Mouse (Mus musculus): ENCODE measurements around the gene Hectd4.
"Not testable (repeated sequence)": the region's sequence is repeated elsewhere in the genome, so short reads cannot be mapped to it uniquely, and the experiment has no call there.

Hectd4 gene

DNA sequence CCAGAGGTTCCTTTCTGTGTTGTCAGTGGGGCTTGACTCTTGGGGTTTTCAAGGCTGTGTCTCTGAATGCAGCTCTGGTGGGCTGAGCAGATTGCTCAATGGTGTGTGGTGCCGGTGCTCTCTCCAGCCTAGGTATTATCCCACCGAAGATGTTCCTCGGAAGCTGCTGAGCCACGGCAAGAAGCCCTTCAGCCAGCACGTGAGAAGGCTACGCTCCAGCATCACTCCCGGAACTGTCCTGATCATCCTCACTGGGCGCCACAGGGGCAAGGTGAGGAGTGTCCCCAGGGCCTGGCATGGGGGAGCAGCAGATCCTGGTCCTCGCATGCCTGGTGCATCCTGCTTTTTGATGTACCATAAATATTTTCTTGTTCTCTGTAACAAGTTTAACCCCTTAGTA is 13.5 kb upstream of the Hectd4 start:
- in situ Hi-C loops (cut with MboI): loop anchor here (10.0 kb wide), 1 partner anchor 168 kb away; no protein-coding TSS in a partner anchor

DNA sequence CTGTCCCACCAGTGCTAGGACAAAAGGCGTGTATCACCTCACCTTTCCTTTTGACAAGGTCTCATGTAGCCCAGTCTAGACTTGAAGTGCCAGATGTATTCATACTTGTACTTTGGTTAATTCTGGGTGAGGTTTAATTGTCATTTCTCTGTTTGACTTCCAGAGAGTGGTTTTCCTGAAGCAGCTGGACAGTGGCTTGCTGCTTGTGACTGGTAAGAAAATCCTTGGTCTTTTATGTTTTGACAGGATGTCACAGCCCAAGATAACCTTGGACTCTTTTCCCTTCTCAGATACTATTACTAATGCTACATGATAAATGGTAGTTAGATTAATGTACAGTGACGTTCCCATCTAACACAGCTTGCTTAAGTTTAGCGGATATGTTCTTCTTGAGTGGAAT is 13.0 kb upstream of the Hectd4 start:
- in situ Hi-C loops (cut with MboI): loop anchor here (10.0 kb wide), 1 partner anchor 168 kb away; no protein-coding TSS in a partner anchor

DNA sequence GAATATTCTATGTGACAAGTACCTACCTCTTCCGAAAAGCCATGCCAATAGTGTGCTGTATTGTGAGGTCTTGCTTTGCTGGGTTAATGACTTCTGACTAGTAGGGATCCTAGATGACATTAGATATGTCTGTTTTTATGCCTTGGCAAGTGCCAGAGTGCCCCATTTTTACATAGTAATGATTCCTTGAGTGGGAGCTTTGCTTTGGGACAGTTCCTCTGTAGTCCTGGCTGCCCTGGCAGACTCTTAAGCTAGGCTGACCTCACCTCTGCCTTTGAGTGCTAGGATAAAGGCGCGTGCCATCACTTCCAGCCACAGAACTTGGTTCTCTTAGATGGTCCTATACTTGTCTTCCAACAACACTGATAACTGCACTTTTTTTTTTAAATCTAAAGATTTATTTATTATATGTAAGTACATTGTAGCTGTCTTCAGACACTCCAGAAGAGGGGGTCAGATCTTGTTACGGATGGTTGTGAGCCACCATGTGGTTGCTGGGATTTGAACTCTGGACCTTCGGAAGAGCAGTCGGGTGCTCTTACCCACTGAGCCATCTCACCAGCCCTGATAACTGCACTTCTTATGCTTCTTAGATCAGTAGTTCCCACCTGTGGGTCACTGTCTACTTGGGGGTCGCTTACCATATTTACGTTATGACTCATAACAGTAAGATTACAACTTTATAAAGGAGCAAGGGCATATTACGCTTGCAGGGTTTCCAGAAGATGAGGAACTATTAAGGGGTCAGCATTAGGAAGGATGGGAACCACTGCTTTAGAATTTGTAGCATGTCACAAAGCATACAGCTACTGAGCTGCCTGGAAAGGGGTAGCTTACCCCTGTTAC is 10.0 kb upstream of the Hectd4 start:
- in situ Hi-C loops (cut with MboI): loop anchor here (10.0 kb wide), 1 partner anchor 165 kb away; no protein-coding TSS in a partner anchor

DNA sequence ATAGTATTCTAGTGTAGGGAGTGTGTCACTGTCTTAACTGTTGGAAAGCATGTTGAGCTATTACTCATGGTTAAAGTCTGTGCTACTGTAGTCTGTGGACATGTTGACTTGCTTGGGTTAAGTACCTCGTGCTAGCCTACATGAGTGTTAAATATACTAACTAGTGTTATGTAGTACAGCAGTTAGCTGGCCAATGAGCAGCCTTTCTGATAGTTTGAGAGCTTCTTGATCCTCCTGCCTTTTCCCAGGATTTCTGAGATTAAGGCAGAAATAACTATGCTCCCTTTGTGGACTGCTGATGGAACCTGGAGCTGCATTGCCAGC is 9.5 kb upstream of the Hectd4 start:
- in situ Hi-C loops (cut with MboI): no loop called here

DNA sequence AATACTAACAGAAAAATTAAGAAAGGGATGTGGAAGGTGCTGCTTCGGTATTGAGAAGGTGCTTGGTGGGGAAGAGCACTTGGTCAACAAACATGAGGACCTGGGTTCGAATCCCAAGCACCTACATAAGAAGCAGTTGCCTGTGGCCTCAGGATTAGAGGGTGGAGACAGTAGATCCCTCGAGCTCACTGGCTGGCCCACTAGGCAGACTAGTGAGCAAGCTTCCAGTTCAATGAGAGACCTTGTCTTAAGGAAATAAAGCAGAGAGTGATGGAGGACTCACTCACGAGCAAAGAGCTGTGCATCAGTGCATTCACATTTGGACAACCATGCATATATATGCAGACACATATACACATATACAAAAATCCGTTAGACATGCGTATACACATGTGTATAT is 7.9 kb upstream of the Hectd4 start:
- in situ Hi-C loops (cut with MboI): no loop called here

DNA sequence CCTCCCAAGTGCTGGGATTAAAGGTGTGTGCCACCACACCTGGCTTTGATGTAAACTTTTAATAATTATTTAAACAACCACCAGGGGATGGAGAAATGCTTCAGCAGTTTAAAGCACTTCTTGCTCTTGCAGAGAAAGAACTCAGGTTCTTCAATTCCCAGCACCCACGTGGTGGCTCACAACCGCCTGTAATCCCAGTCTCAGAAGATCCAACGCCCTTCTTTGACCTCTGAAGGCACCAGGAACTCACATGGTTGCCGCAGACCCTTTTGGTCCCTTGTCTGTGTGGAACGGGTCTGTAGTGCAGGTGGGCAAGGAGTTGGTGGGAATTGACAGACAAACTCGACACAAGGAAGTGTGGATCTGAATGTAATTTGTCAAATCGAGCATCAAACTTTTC is 5.3 kb upstream of the Hectd4 start:
- in situ Hi-C loops (cut with MboI): no loop called here

DNA sequence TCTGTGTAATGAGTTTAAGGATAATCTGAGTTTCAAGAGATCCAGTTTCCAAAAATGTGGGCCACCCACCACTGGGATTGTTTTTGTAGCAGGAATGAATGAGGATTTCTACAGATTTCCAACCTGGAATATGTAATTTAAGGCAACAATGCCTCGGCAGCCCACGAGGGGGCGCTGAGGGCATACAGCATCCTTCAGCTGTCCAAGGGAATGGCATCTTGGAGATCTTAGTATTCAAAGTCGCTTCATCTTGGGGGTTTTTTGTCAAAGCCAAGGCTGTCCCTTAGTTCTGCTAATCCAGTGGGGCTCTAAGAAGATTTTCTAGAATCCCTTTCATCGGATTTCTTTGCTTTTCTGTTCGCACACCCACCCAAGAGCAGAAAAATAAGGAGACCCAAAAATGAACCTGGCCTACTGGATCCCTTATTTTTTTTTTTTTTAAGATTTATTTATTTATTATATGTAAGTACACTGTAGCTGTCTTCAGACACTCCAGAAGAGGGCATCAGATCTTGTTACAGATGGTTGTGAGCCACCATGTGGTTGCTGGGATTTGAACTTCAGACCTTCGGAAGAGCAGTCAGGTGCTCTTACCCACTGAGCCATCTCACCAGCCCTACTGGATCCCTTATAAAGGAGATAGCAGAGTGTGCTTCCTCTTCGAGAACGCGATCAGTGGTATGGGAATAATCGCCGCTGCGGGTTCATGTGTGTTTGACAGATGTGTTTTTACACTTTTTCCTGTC is 4.5 kb upstream of the Hectd4 start:
- in situ Hi-C loops (cut with MboI): no loop called here

DNA sequence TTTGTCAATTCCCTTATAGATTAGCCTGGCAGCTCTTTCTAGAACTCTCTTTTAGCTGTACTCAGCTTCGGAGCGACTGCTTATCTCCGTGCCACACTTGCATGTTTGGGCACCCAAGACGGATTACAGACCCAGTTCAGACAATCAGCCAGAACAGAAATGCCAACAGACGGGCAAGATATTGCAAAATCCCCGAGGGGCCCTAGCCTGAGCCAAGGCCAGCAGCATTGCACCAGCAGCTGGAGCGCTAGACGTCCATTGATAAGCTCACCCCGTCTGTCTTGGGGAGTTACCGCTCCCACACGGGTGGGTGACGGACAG is 3.9 kb upstream of the Hectd4 start:
- in situ Hi-C loops (cut with MboI): no loop called here

DNA sequence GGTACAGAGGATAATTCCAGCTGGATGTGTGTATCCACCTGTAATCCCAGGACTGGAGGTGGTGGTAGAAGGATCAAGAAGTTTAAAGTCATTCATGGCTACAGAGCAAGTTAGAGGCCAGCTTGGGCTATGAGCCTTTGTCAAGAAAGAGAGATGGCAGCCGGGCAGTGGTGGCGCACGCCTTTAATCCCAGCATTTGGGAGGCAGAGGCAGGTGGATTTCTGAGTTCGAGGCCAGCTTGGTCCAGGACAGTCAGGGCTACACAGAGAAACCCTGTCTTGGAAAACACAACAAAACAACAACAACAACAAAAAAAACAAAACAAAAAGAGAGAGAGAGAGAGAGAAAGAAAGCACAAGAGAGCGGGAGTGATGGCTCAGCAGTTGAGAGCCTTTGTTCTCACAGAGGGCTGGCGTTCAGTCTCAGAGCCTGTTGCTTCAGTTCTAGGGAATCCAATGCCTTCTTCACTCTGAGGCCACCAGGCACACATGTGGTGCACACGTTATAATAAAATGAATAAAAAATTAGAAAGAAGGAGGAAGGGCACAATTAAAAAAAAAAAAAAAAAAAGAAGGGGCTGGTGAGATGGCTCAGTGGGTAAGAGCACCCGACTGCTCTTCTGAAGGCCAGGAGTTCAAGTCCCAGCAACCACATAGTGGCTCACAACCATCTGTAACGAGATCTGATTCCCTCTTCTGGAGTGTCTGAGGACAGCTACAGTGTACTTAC is 3.3 kb upstream of the Hectd4 start:
- in situ Hi-C loops (cut with MboI): not testable (repeated sequence)

DNA sequence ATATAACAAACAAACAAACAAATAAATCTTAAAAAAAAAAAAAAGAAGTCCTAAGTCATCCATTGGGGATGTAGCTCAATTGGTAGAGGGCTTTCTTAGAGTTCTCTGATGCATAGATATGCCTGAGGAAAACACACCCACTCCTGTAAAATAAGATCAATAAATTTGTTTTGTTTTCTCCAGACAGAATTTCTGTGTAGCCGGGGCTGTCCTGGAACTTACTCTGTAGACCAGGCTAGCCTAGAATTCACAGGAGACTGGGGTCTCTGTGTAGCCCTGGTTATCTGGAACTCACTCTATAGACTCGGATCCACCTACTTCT is 2.7 kb upstream of the Hectd4 start:
- in situ Hi-C loops (cut with MboI): no loop called here

DNA sequence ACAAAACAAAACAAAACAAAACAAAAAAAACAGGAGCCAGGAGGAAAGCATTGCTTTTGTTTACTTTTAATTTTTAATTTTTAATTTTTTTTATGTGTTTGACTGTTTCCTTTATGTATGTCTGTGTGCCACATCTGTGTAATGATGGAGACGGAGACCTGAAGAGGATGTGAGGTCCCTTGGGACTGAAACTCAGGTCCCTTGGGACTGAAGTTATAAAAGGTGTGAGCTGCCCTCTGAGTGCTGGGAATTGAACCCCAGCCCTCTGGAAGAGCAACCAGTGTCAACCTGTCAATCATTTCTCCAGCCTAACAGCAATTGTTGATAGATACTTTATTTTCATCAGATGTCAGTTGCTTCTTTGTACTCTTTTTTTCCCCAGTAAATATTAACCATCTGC is 829 bp upstream of the Hectd4 start:
- in situ Hi-C loops (cut with MboI): no loop called here

DNA sequence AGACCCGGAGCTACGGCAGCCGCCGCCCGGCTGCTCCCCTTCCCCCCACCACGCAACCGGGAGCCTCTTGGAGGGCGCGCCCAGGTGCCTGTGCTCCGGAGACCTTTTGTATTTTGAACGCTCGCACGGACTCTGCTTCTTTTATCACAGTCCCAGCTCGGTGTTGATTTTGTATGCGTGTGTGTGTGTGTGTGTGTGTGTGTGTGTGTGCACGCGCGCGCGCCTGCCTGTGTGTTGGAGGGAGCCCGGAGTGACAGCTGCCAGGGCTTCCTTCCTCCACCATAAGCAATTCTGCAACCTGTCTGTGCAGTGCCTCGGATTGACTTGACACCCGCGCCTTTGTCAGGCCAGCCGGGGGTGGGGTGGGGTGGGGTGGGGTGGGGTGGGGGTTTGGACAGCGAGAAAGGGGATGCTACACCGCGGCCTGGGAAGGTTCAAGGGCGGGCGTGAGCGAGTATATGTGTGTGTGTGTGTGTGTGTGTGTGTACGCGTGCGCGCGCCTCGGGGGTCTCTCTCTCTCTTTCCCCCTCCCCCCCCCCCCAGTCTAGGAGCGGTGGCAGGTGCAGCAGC is 798 bp downstream of the Hectd4 start:
- in situ Hi-C loops (cut with MboI): no loop called here

DNA sequence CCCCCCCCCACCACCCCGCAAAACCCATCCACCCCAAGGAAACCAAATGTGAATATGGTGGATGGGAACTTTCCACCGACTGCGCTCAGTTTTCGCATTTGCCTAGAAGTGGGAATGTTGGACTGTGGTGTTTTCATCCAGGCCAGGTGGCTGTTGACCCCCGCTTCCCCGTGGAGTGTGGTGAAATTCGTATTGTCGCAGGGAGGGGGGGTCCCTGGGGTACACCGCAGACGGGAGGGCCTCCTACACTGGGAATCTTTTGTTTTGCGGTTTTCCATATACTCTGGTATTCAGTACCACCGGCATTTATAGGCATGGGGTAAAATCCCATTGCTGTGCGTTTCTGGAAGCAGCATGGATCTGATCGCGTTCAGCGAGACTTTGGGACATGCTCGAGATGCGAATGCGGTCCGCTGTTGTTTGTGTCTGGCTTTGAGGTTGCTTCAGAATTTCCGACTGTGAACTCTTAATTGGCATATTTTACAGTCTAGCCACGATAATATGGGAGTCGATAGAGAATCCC is 1.4 kb downstream of the Hectd4 start:
- in situ Hi-C loops (cut with MboI): no loop called here

DNA sequence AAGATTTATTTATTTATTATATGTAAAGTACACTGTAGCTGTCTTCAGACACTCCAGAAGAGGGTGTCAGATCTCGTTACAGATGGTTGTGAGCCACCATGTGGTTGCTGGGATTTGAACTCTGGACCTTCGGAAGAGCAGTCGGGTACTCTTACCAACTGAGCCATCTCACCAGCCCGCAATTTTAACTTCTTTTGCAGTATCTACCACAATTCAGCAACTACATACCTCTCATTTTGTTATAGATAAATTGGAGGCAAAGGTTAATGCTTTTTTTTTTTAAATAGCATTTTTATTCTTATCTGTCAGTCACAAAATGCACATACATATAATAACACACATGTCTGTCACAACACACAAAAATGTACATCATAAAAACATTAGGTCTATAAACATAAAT is 4.0 kb downstream of the Hectd4 start:
- in situ Hi-C loops (cut with MboI): not testable (repeated sequence)

DNA sequence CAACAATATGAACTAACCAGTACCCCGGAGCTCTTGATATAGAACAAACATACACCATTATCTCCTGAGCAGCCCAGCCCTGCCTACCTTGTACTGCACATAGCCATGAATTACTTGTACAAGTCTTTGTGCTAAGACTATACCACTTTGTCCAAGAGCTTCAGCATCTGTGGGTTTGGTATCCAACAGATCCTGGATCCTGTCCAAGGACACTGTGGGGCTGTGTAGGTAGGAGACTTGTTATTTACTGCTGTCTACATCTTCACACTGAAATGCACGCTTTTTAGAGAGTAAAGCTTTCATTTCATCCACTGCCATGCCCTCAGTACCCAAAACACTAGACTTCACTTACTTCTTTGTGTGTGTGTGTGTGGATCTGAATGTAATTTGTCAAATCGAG is 4.8 kb downstream of the Hectd4 start:
- in situ Hi-C loops (cut with MboI): no loop called here

DNA sequence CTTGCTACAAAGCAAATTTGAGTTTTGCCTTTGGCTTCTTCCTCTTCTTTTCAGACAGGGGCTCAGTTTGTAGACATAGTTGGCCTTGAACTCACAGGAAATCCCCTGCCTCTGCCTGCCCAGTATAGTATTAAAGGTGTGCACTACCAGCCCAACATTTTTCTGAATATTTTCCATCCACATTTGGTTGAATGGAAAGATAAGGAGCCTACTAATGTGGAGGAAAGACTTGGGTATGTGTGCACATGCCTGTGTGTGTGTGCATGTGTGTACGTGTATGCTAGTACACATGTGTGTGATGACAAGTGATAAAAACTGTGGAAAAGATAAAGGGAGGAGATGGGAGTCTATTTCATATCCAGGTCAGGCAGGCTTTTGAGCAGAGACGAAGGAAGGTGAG is 5.8 kb downstream of the Hectd4 start:
- in situ Hi-C loops (cut with MboI): no loop called here

DNA sequence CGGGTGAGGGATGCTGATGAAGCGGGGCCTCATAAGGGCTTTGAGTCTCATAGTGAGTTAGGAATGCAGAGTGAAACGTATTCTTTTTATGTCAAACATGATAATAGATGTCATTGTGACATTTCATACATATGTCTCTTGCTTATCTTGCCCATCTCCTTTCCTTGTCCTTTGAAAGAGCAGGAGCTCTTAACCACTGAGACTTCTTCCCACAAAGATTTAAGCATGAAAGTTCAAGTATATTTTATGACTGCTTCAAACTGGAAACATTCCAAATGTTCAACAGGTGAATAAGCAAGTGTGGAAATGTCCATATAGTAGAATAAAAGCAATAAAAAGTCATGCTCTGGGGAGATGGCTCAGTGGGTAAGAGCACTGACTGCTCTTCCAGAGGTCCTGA is 6.4 kb downstream of the Hectd4 start:
- in situ Hi-C loops (cut with MboI): no loop called here

DNA sequence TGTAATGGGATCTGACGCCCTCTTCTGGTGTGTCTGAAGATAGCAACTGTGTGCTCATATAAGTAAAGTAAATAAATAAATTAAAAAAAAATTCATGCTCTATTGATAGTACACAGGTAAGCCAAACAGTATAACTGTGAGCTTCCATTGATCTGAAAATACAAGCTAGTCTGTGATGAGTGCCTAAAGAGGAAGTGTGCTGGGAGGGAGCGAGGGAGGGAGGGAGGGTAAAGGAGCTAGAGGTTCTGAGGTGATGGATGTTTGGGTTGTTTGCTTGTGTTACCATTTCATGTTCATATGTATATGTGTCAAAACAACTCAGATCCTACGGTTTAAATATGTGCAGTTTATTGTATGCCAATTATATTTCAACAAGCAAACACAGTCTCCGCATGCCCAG is 6.8 kb downstream of the Hectd4 start:
- in situ Hi-C loops (cut with MboI): no loop called here

DNA sequence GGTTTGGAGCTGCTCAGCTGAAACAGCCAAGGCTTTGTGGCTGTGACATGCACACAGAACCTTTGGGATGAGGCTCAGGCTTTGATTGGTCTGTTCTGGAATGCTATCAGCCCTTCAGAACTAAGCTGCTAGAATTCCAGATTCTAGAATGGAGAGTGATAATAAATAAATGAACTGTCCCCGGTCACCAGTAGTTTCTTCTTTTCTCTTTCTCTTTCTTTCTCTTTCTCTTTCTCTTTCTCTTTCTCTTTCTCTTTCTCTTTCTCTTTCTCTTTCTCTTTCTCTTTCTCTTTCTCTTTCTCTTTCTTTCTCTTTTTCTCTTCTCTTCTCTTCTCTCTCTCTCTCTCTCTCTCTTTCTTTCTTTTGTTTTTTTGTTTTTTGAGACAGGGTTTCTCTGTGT is 7.3 kb downstream of the Hectd4 start:
- in situ Hi-C loops (cut with MboI): not testable (repeated sequence)

DNA sequence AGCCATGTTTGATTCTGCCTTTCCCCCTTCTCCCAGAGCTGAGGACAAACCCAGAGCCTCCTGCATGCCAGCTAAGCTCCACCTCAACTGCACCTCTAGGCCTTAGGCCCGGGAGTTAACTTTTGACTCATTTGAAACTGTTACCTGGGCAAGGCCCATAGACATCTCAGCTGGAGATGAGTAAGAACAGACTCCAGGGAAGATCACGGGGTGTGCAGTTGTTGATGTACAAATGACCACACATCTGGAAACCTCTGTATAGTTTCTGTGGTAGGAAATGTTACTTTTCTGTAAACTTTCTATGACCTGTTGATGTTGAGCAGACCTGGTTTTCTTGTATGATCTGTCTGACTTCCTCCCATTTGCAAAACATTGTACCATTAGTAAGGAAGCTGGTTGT is 9.2 kb downstream of the Hectd4 start:
- in situ Hi-C loops (cut with MboI): no loop called here

DNA sequence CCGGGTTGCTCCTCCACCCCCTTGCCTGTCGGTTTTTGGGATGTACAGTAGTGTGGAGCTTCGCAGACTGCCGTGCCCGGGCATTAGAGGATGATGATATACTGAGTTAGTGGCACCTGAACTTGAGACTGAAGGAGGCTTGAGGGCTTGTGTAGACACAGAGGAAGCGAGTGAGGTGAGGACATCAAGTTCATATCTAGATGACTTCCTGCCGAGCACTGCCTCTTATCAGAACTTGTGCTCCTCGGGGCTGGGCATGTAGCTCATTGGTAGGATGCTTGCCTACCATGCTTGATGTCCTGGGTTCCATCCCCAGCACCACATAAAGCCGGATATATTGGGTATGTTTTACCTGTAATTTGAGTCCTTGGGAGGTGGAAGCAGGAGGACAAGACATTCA is 10.8 kb downstream of the Hectd4 start:
- in situ Hi-C loops (cut with MboI): no loop called here

DNA sequence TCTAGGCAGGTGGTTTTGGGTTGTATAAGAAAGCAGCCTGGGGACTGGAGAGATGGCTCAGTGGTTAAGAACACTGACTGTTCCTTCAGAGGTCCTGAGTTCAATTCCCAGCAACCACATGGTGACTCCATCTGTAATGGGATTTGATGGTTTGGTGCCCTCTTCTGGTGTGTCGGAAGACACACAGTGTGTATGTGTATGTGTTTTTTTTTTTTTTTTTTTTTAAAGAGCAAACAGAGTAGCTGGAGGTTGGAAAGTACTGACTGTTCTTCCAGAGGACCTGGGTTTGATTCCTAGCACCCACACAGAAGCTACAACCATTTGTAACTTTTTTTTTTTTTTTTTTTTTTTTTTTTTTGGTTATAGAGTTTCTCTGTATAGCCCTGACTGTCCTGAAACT is 12.8 kb downstream of the Hectd4 start:
- in situ Hi-C loops (cut with MboI): no loop called here

DNA sequence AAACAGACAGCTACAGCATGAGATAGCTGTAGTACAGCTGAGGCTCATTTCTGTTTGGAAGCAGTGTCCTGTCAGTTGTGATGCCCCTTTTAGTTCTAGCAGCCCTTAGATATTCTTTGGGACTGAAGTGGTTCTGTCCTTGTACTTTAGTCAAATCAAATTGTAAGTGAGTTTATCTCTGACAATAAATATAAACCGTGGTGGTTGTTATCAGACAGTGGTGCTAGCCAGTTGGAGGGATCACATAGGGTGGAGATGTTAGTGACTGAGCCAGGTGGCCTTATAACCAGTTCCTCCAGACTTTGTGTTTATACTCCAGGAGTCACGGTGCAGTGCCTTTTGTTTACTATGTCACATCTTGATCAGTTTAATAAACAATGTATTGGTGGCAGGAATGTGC is 13.7 kb downstream of the Hectd4 start:
- in situ Hi-C loops (cut with MboI): no loop called here

Measured in mature B cell (primary cell).